Mouse (Mus musculus): ENCODE data around the gene Dlg2.

- TF ChIP-seq GATA1 (IDR thresholded peaks at IDR 0.05; ENCODE audit: borderline replicate concordance, low read length) (no peak), FLI1 (IDR thresholded peaks at IDR 0.05; ENCODE audit: low read length) (no peak)
Observed at GRCm38 (mm10) chr7:91849364-91849763, 1372.9 kb downstream of the Dlg2 start.
